10 mouse cellular contexts compared by ENCODE assay signal in genomic region chr17:79663393-79664105, GRCm38 (mm10). TPM values are rescaled to one million over a fixed set of nuclear protein-coding genes. Genes with fewer than 3 reads are reported as not detected.
DNase-seq lines count a peak whose midpoint lies in the region; ATAC-seq and TF ChIP-seq lines count a peak whose summit lies in the region.
"Had no signal": no experiment of that assay in that cellular context is flagged by ENCODE, and none has a peak within 500 bp of the region (broad histone marks: within the 10 kb centered on the region; RNA-seq: fewer than 3 reads in every experiment).

No protein-coding gene starts in this region.

- H3K4me3 ChIP-seq in C2C12 (ENCODE audit: insufficient read depth, poor library complexity, severe bottlenecking) = no peak overlapping the region
- H3K4me3 ChIP-seq in stomach, embryonic 16.5 days (replicated peaks; ENCODE audit: low read length) = no peak overlapping the region
- H3K4me3 ChIP-seq: heart, embryonic 15.5 days; myocyte had no signal

- DNase-seq in kidney, adult 9 months = peak; percentile 48
- DNase-seq in kidney, adult 18-20 months = no peak
- peak; percentile 93 for DNase-seq in NIH3T3 (ENCODE audit: low read depth)
- no peak for DNase-seq in urinary bladder, postnatal 14 days (ENCODE audit: low spot score)
- DNase-seq in cerebellum, postnatal 25 days = no peak

- no peak overlapping the region for H3K4me2 ChIP-seq in stomach, embryonic 16.5 days (ENCODE audit: low read depth, low read length)
- H3K4me2 ChIP-seq: heart, embryonic 15.5 days had no signal

- 18% methylated on average over 3 of the region's 3 CpGs for WGBS in stomach, embryonic 16.5 days

- H3K9me3 ChIP-seq in stomach, embryonic 16.5 days (replicated peaks; ENCODE audit: control insufficient read depth, low read length) = no peaks in the 10 kb centered on the region
- H3K9me3 ChIP-seq: heart, embryonic 15.5 days had no signal

- no peaks in the 10 kb centered on the region for H3K79me2 ChIP-seq in C2C12 (ENCODE audit: control insufficient read depth, insufficient read depth)

- H3K27me3 ChIP-seq in C2C12 (ENCODE audit: control insufficient read depth, insufficient read depth, insufficient read length) = no peaks in the 10 kb centered on the region
- H3K27me3 ChIP-seq in stomach, embryonic 16.5 days (ENCODE audit: control insufficient read depth, insufficient read depth, low read length) = no peaks in the 10 kb centered on the region
- H3K27me3 ChIP-seq: heart, embryonic 15.5 days had no signal

- no peak overlapping the region for H3K27ac ChIP-seq in stomach, embryonic 16.5 days (ENCODE audit: low read length)
- H3K27ac ChIP-seq: heart, embryonic 15.5 days had no signal

- no peak overlapping the region for H3K9ac ChIP-seq in stomach, embryonic 16.5 days (ENCODE audit: low read length)
- H3K9ac ChIP-seq: heart, embryonic 15.5 days had no signal

- TF ChIP-seq CTCF in C2C12 (IDR thresholded peaks at IDR 0.05; ENCODE audit: control insufficient read depth, insufficient read depth, insufficient read length) = no peak

- H3ac ChIP-seq in C2C12 (ENCODE audit: control insufficient read depth, insufficient read length, low read depth) = no peak overlapping the region

- no peaks in the 10 kb centered on the region for H3K79me3 ChIP-seq in C2C12 (ENCODE audit: low read depth)

- peak; percentile 46 for ATAC-seq in inflammation-experienced regulatory T-cells, adult 6 months
- peak; percentile 56; the same call in 1 of the 2 replicates for ATAC-seq in stomach, embryonic 16.5 days (ENCODE audit: insufficient read depth, low FRiP score)

- H3K4me1 ChIP-seq in stomach, embryonic 16.5 days (ENCODE audit: control insufficient read depth, insufficient read depth, low read length) = no peaks in the 10 kb centered on the region

- no peaks in the 10 kb centered on the region for H3K36me3 ChIP-seq in C2C12 (ENCODE audit: control insufficient read depth, insufficient read depth)
- no peaks in the 10 kb centered on the region for H3K36me3 ChIP-seq in stomach, embryonic 16.5 days (ENCODE audit: control insufficient read depth, insufficient read depth, low read length)
- H3K36me3 ChIP-seq: heart, embryonic 15.5 days had no signal

TF ChIP-seq in C2C12, 6 proteins besides CTCF, POLR2A, EP300 and RAD21:
- TF ChIP-seq FOSL1 (IDR thresholded peaks at IDR 0.05; ENCODE audit: insufficient read depth, low read length, poor library complexity, severe bottlenecking) (peak; percentile 7), CEBPB (IDR thresholded peaks at IDR 0.05; ENCODE audit: low read depth) (no peak)

RNA-seq across cellular contexts. Expression of gene Cyp1b1, which starts 51.3 kb away (rescaled TPM):
- polyA plus RNA-seq in C2C12 (2012; fragmentation: generic; extraction: Trizol) = 8.8 TPM
- polyA plus RNA-seq in inflammation-experienced regulatory T-cells, adult 6 months (2017; shearing (Covaris generic)) = not detected
- 12.4 and 13.4 TPM in 2 replicates for polyA plus RNA-seq in stomach, embryonic 16.5 days (2015; fragmentation: Nextera tagmentation; extraction: Ambion mirVana)

RNA-seq across cellular contexts. Expression of gene Rmdn2, which starts 51.9 kb away (rescaled TPM):
- 4.7 TPM for polyA plus RNA-seq in C2C12 (2012; fragmentation: generic; extraction: Trizol)
- 10 to 100 TPM in 1 of 3 experiments, 1 to 10 TPM in 2; 3.2 to 19.9 (median 6.9) TPM for polyA plus RNA-seq in inflammation-experienced regulatory T-cells, adult 6 months (2017; shearing (Covaris generic))
- 8.4 and 9.7 TPM in 2 replicates for polyA plus RNA-seq in stomach, embryonic 16.5 days (2015; fragmentation: Nextera tagmentation; extraction: Ambion mirVana)

Comparison
In these comparisons a context has a peak if more than half of its experiments do, and no peak if none do; other contexts are left out.
1. DNase-seq: peak in kidney, adult 9 months (single experiment) and NIH3T3 (single experiment); none in kidney, adult 18-20 months (single experiment), urinary bladder, postnatal 14 days (single experiment) and cerebellum, postnatal 25 days (0 of 2).